Mouse (Mus musculus): ENCODE data around the gene 4933427D14Rik. TPM values are rescaled to one million over a fixed set of nuclear protein-coding genes. Genes with fewer than 3 reads are reported as not detected.

The 4933427D14Rik gene
- polyA plus RNA-seq, 1 experiment from 2014 or later = 17.8 TPM

- H3K4me1 ChIP-seq (replicated peaks; ENCODE audit: control insufficient read depth, insufficient read depth, low read length) = no peaks in the 10 kb centered on the region
- 96% methylated on average over 2 of the region's 2 CpGs for WGBS
- H3K27ac ChIP-seq (ENCODE audit: low read depth, low read length) = no peak overlapping the region
- H3K27me3 ChIP-seq (ENCODE audit: control insufficient read depth, insufficient read depth, low read length) = no peaks in the 10 kb centered on the region
- H3K4me3 ChIP-seq (ENCODE audit: low read depth, low read length) = no peak overlapping the region
- peaks cover 8% of the 10 kb centered on the region for H3K36me3 ChIP-seq (ENCODE audit: control insufficient read depth, insufficient read depth, low read length)
- no peak overlapping the region for H3K4me2 ChIP-seq (replicated peaks; ENCODE audit: low read depth, low read length)
- DNase-seq (ENCODE audit: low spot score) = no peak
- H3K9me3 ChIP-seq (ENCODE audit: control insufficient read depth, low read length) = no peaks in the 10 kb centered on the region
- H3K9ac ChIP-seq (ENCODE audit: low read depth, low read length) = no peak overlapping the region
- ATAC-seq (ENCODE audit: low FRiP score) = no peak
These were observed 44.1 kb downstream of the 4933427D14Rik start for GRCm38 (mm10) chr11:72163198-72163597.

GRCm38 (mm10) chr11:72156624-72157023, 50.6 kb downstream of the 4933427D14Rik start:
- H3K27ac ChIP-seq (ENCODE audit: low read depth, low read length) = no peak overlapping the region
- DNase-seq (ENCODE audit: low spot score) (no peak), ATAC-seq (ENCODE audit: low FRiP score) (no peak)
- 75% methylated on average over 2 of the region's 2 CpGs for WGBS
- H3K4me2 ChIP-seq (replicated peaks; ENCODE audit: low read depth, low read length) = no peak overlapping the region
- H3K9ac ChIP-seq (ENCODE audit: low read depth, low read length) = no peak overlapping the region
- peaks cover 2% of the 10 kb centered on the region; the same call in 1 of the 2 replicates for H3K36me3 ChIP-seq (ENCODE audit: control insufficient read depth, insufficient read depth, low read length)
- H3K4me3 ChIP-seq (ENCODE audit: low read depth, low read length) = no peak overlapping the region
- no peaks in the 10 kb centered on the region for H3K4me1 ChIP-seq (replicated peaks; ENCODE audit: control insufficient read depth, insufficient read depth, low read length)
- H3K9me3 ChIP-seq (ENCODE audit: control insufficient read depth, low read length) = no peaks in the 10 kb centered on the region
- no peaks in the 10 kb centered on the region for H3K27me3 ChIP-seq (ENCODE audit: control insufficient read depth, insufficient read depth, low read length)

GRCm38 (mm10) chr11:72155981-72156428, 51.3 kb downstream of the 4933427D14Rik start:
- 92% methylated on average over 4 of the region's 4 CpGs for WGBS
- H3K9ac ChIP-seq (ENCODE audit: low read depth, low read length) = no peak overlapping the region
- ATAC-seq (ENCODE audit: low FRiP score) (no peak), DNase-seq (ENCODE audit: low spot score) (no peak)
- no peak overlapping the region for H3K4me3 ChIP-seq (ENCODE audit: low read depth, low read length)
- H3K27me3 ChIP-seq (ENCODE audit: control insufficient read depth, insufficient read depth, low read length) = no peaks in the 10 kb centered on the region
- H3K36me3 ChIP-seq (ENCODE audit: control insufficient read depth, insufficient read depth, low read length) = peaks cover 2% of the 10 kb centered on the region; the same call in 1 of the 2 replicates
- H3K4me1 ChIP-seq (replicated peaks; ENCODE audit: control insufficient read depth, insufficient read depth, low read length) = no peaks in the 10 kb centered on the region
- H3K4me2 ChIP-seq (replicated peaks; ENCODE audit: low read depth, low read length) = no peak overlapping the region
- no peak overlapping the region for H3K27ac ChIP-seq (ENCODE audit: low read depth, low read length)
- H3K9me3 ChIP-seq (ENCODE audit: control insufficient read depth, low read length) = no peaks in the 10 kb centered on the region

GRCm38 (mm10) chr11:72155186-72155980, 51.9 kb downstream of the 4933427D14Rik start:
- Histone ChIP-seq H3K36me3 (ENCODE audit: control insufficient read depth, insufficient read depth, low read length) (peaks cover 2% of the 10 kb centered on the region; the same call in 1 of the 2 replicates), H3K27me3 (ENCODE audit: control insufficient read depth, insufficient read depth, low read length) (no peaks in the 10 kb centered on the region), H3K4me2 (replicated peaks; ENCODE audit: low read depth, low read length) (no peak overlapping the region), H3K9me3 (ENCODE audit: control insufficient read depth, low read length) (no peaks in the 10 kb centered on the region), H3K4me1 (replicated peaks; ENCODE audit: control insufficient read depth, insufficient read depth, low read length) (no peaks in the 10 kb centered on the region), H3K9ac (ENCODE audit: low read depth, low read length) (no peak overlapping the region), H3K4me3 (ENCODE audit: low read depth, low read length) (no peak overlapping the region), H3K27ac (ENCODE audit: low read depth, low read length) (no peak overlapping the region)
- DNase-seq (ENCODE audit: low spot score) (no peak), ATAC-seq (ENCODE audit: low FRiP score) (no peak)
- 73% methylated on average over 11 of the region's 11 CpGs for WGBS

GRCm38 (mm10) chr11:72153122-72153862, 54.0 kb downstream of the 4933427D14Rik start:
- WGBS = 81% methylated on average over 12 of the region's 12 CpGs
- DNase-seq (ENCODE audit: low spot score) = no peak
- no peaks in the 10 kb centered on the region for H3K4me1 ChIP-seq (replicated peaks; ENCODE audit: control insufficient read depth, insufficient read depth, low read length)
- H3K9me3 ChIP-seq (ENCODE audit: control insufficient read depth, low read length) = no peaks in the 10 kb centered on the region
- no peak for ATAC-seq (ENCODE audit: low FRiP score)
- no peak overlapping the region for H3K27ac ChIP-seq (ENCODE audit: low read depth, low read length)
- H3K36me3 ChIP-seq (ENCODE audit: control insufficient read depth, insufficient read depth, low read length) = peaks cover 2% of the 10 kb centered on the region; the same call in 1 of the 2 replicates
- H3K9ac ChIP-seq (ENCODE audit: low read depth, low read length) = no peak overlapping the region
- H3K27me3 ChIP-seq (ENCODE audit: control insufficient read depth, insufficient read depth, low read length) = no peaks in the 10 kb centered on the region
- no peak overlapping the region for H3K4me3 ChIP-seq (ENCODE audit: low read depth, low read length)
- no peak overlapping the region for H3K4me2 ChIP-seq (replicated peaks; ENCODE audit: low read depth, low read length)

GRCm38 (mm10) chr11:72151120-72151519, 56.1 kb downstream of the 4933427D14Rik start:
- H3K9ac ChIP-seq (ENCODE audit: low read depth, low read length) = no peak overlapping the region
- no peak for DNase-seq (ENCODE audit: low spot score)
- H3K36me3 ChIP-seq (ENCODE audit: control insufficient read depth, insufficient read depth, low read length) = peaks cover 2% of the 10 kb centered on the region; the same call in 1 of the 2 replicates
- H3K4me3 ChIP-seq (ENCODE audit: low read depth, low read length) = no peak overlapping the region
- H3K4me1 ChIP-seq (replicated peaks; ENCODE audit: control insufficient read depth, insufficient read depth, low read length) = no peaks in the 10 kb centered on the region
- 61% methylated on average over 2 of the region's 2 CpGs for WGBS
- no peaks in the 10 kb centered on the region for H3K9me3 ChIP-seq (ENCODE audit: control insufficient read depth, low read length)
- no peak overlapping the region for H3K27ac ChIP-seq (ENCODE audit: low read depth, low read length)
- no peak for ATAC-seq (ENCODE audit: low FRiP score)
- no peak overlapping the region for H3K4me2 ChIP-seq (replicated peaks; ENCODE audit: low read depth, low read length)
- no peaks in the 10 kb centered on the region for H3K27me3 ChIP-seq (ENCODE audit: control insufficient read depth, insufficient read depth, low read length)

GRCm38 (mm10) chr11:72147910-72148309, 59.3 kb downstream of the 4933427D14Rik start:
- WGBS = 30% methylated on average over 3 of the region's 3 CpGs
- Histone ChIP-seq H3K4me2 (replicated peaks; ENCODE audit: low read depth, low read length) (no peak overlapping the region), H3K9me3 (ENCODE audit: control insufficient read depth, low read length) (no peaks in the 10 kb centered on the region), H3K27me3 (ENCODE audit: control insufficient read depth, insufficient read depth, low read length) (no peaks in the 10 kb centered on the region), H3K4me1 (replicated peaks; ENCODE audit: control insufficient read depth, insufficient read depth, low read length) (peaks cover 2% of the 10 kb centered on the region; the same call in 1 of the 2 replicates), H3K9ac (ENCODE audit: low read depth, low read length) (no peak overlapping the region), H3K4me3 (ENCODE audit: low read depth, low read length) (no peak overlapping the region), H3K36me3 (ENCODE audit: control insufficient read depth, insufficient read depth, low read length) (no peaks in the 10 kb centered on the region), H3K27ac (ENCODE audit: low read depth, low read length) (no peak overlapping the region)
- no peak for DNase-seq (ENCODE audit: low spot score)
- ATAC-seq (ENCODE audit: low FRiP score) = peak; percentile 38; the same call in 1 of the 2 replicates

GRCm38 (mm10) chr11:72145877-72146248, 61.4 kb downstream of the 4933427D14Rik start:
- Histone ChIP-seq H3K9me3 (ENCODE audit: control insufficient read depth, low read length) (no peaks in the 10 kb centered on the region), H3K27ac (ENCODE audit: low read depth, low read length) (no peak overlapping the region), H3K4me2 (replicated peaks; ENCODE audit: low read depth, low read length) (no peak overlapping the region), H3K36me3 (ENCODE audit: control insufficient read depth, insufficient read depth, low read length) (no peaks in the 10 kb centered on the region), H3K9ac (ENCODE audit: low read depth, low read length) (no peak overlapping the region), H3K4me3 (ENCODE audit: low read depth, low read length) (no peak overlapping the region), H3K27me3 (ENCODE audit: control insufficient read depth, insufficient read depth, low read length) (no peaks in the 10 kb centered on the region), H3K4me1 (replicated peaks; ENCODE audit: control insufficient read depth, insufficient read depth, low read length) (peaks cover 2% of the 10 kb centered on the region; the same call in 1 of the 2 replicates)
- 100% methylated on average over 1 of the region's 1 CpGs for WGBS
- DNase-seq (ENCODE audit: low spot score) (no peak), ATAC-seq (ENCODE audit: low FRiP score) (no peak)
